Mouse (Mus musculus): ENCODE data around the gene Bin2.
A peak's percentile ranks its signal among the peaks of the same experiment; 100 is the strongest.

The Bin2 gene

GRCm38 (mm10) chr15:100651610-100652009 is 17.7 kb downstream of the Bin2 start:
- DNase-seq (ENCODE audit: extremely low spot score, low spot score), result no peak

- no peak for DNase-seq (ENCODE audit: extremely low spot score, low spot score)
Measured at GRCm38 (mm10) chr15:100650111-100650510, 19.2 kb downstream of the Bin2 start.

- DNase-seq (ENCODE audit: extremely low spot score, low spot score), result no peak
Measured at GRCm38 (mm10) chr15:100646161-100646560, 23.2 kb downstream of the Bin2 start.

GRCm38 (mm10) chr15:100642451-100642850 is 26.9 kb downstream of the Bin2 start:
- DNase-seq (ENCODE audit: extremely low spot score, low spot score), result no peak

GRCm38 (mm10) chr15:100641226-100641810 is 28.0 kb downstream of the Bin2 start:
- DNase-seq (ENCODE audit: extremely low spot score, low spot score), result no peak

- DNase-seq (ENCODE audit: extremely low spot score, low spot score), result no peak
Measured at GRCm38 (mm10) chr15:100639972-100640750, 29.2 kb downstream of the Bin2 start.

GRCm38 (mm10) chr15:100637661-100638060 is 31.7 kb downstream of the Bin2 start:
- peak; percentile 26 for DNase-seq (ENCODE audit: extremely low spot score, low spot score)

- DNase-seq (ENCODE audit: extremely low spot score, low spot score), result peak; percentile 49
Measured at GRCm38 (mm10) chr15:100636700-100637501, 32.5 kb downstream of the Bin2 start, which contains the start of gene Smagp. TSS of gene Smagp (minus strand) at chr15:100636940.

GRCm38 (mm10) chr15:100635851-100636645 is 33.3 kb downstream of the Bin2 start:
- DNase-seq (ENCODE audit: extremely low spot score, low spot score), result no peak

- no peak for DNase-seq (ENCODE audit: extremely low spot score, low spot score)
Measured at GRCm38 (mm10) chr15:100635239-100635638, 34.1 kb downstream of the Bin2 start.

GRCm38 (mm10) chr15:100633341-100633740 is 36.0 kb downstream of the Bin2 start:
- no peak for DNase-seq (ENCODE audit: extremely low spot score, low spot score)

GRCm38 (mm10) chr15:100632323-100632722 is 37.0 kb downstream of the Bin2 start:
- no peak for DNase-seq (ENCODE audit: extremely low spot score, low spot score)

GRCm38 (mm10) chr15:100631454-100632170 is 37.7 kb downstream of the Bin2 start:
- no peak for DNase-seq (ENCODE audit: extremely low spot score, low spot score)

- DNase-seq (ENCODE audit: extremely low spot score, low spot score), result no peak
Measured at GRCm38 (mm10) chr15:100630126-100630525, 39.2 kb downstream of the Bin2 start.

GRCm38 (mm10) chr15:100628797-100629196 is 40.6 kb downstream of the Bin2 start:
- no peak for DNase-seq (ENCODE audit: extremely low spot score, low spot score)

GRCm38 (mm10) chr15:100627774-100628370 is 41.5 kb downstream of the Bin2 start:
- DNase-seq (ENCODE audit: extremely low spot score, low spot score), result no peak

- DNase-seq (ENCODE audit: extremely low spot score, low spot score), result no peak
Measured at GRCm38 (mm10) chr15:100627287-100627686, 42.1 kb downstream of the Bin2 start.

GRCm38 (mm10) chr15:100624435-100624834 is 44.9 kb downstream of the Bin2 start:
- DNase-seq (ENCODE audit: extremely low spot score, low spot score), result no peak

GRCm38 (mm10) chr15:100623754-100624153 is 45.6 kb downstream of the Bin2 start:
- DNase-seq (ENCODE audit: extremely low spot score, low spot score), result no peak

- no peak for DNase-seq (ENCODE audit: extremely low spot score, low spot score)
Measured at GRCm38 (mm10) chr15:100622164-100622563, 47.2 kb downstream of the Bin2 start.

Data from neural tube, embryonic 10.5 days (tissue).